In the genomic region with DNA sequence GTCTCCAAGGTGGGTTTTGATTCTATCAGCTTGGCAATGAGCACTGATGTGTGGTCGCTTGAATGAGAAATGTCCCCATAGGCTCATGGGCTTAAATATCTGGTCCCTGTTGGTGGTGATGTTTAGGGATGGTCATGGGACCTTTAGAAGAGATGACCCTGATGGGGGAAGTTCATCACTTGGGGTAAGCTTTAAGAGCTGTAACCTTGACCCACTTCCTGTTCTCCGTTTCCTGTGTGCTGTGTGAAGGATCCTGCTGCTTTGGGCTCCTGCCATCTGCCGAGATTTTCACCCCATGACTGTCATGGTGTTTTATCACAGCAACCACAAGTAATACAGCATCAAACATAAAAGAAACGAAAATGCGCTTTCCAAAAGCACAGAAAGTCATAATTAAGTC, we compare ENCODE assay signal across 18 mouse cellular contexts.
A peak's percentile ranks its signal among the peaks of the same experiment; 100 is the strongest.
DNase-seq lines count a peak whose midpoint lies in the region; ATAC-seq lines count a peak whose summit lies in the region.
"Had no signal": no experiment of that assay in that cellular context is flagged by ENCODE, and none has a peak within 500 bp of the region (broad histone marks: within the 10 kb centered on the region; RNA-seq: fewer than 3 reads in every experiment).

No protein-coding gene starts in this region.

- WGBS in forebrain, embryonic 15.5 days, result 94% methylated on average over 5 of the region's 5 CpGs

- H3K27me3 ChIP-seq in forebrain, embryonic 15.5 days, result no peaks in the 10 kb centered on the region
- H3K27me3 ChIP-seq: embryonic facial prominence, embryonic 15.5 days; heart, embryonic 12.5 days; hindbrain, embryonic 15.5 days had no signal

- H3K9me3 ChIP-seq in forebrain, embryonic 15.5 days, result no peaks in the 10 kb centered on the region
- H3K9me3 ChIP-seq: embryonic facial prominence, embryonic 15.5 days; heart, embryonic 12.5 days; hindbrain, embryonic 15.5 days had no signal

- H3K9ac ChIP-seq in forebrain, embryonic 15.5 days (replicated peaks), result no peak overlapping the region
- H3K9ac ChIP-seq: embryonic facial prominence, embryonic 15.5 days; heart, embryonic 12.5 days; hindbrain, embryonic 15.5 days had no signal

- H3K27ac ChIP-seq in forebrain, embryonic 15.5 days (replicated peaks), result no peak overlapping the region
- H3K27ac ChIP-seq: embryonic facial prominence, embryonic 15.5 days; hindbrain, embryonic 15.5 days had no signal

- H3K4me2 ChIP-seq in forebrain, embryonic 15.5 days (replicated peaks), result no peak overlapping the region
- H3K4me2 ChIP-seq: embryonic facial prominence, embryonic 15.5 days; heart, embryonic 12.5 days; hindbrain, embryonic 15.5 days had no signal

- H3K4me3 ChIP-seq in forebrain, embryonic 15.5 days, result no peak overlapping the region
- H3K4me3 ChIP-seq: embryonic facial prominence, embryonic 15.5 days; erythroblast, embryonic 14.5 days; heart, embryonic 12.5 days; hindbrain, embryonic 15.5 days had no signal

- H3K36me3 ChIP-seq in forebrain, embryonic 15.5 days, result no peaks in the 10 kb centered on the region
- H3K36me3 ChIP-seq: embryonic facial prominence, embryonic 15.5 days; heart, embryonic 12.5 days; hindbrain, embryonic 15.5 days had no signal

- no peaks in the 10 kb centered on the region for H3K4me1 ChIP-seq in forebrain, embryonic 15.5 days
- H3K4me1 ChIP-seq: heart, embryonic 12.5 days; hindbrain, embryonic 15.5 days had no signal

- DNase-seq in thymus, postnatal 0 days (ENCODE audit: low spot score), result peak; percentile 21
- no peak for DNase-seq in thymus, postnatal 25 days
- DNase-seq in naive thymus-derived CD4-positive, alpha-beta T cell, adult 2 months (ENCODE audit: low read depth), result peak; percentile 21
- DNase-seq: adrenal gland, postnatal 14 days; cerebellum, adult 18-20 months; cerebellum, adult 9-11 months; embryo, embryonic 11 days; gastrocnemius, postnatal 14 days had no signal

- peak; percentile 23 to 43; a peak in 1 of 4 replicates for ATAC-seq in hematopoietic stem cell, adult 5-6 weeks (replicated peaks in 1 of 2; ENCODE audit: insufficient read depth in 1 of 2, low FRiP score in 2 of 2, low TSS enrichment in 1 of 2, low read depth in 1 of 2, poor library complexity in 2 of 2, severe bottlenecking in 2 of 2)
- no peak for ATAC-seq in monocyte, adult 5-6 weeks (replicated peaks; ENCODE audit: insufficient number of reproducible peaks, low FRiP score, low TSS enrichment, poor library complexity, severe bottlenecking)
- no peak for ATAC-seq in forebrain, embryonic 15.5 days (replicated peaks)
- ATAC-seq: activated CD4-positive, CD25-positive, alpha-beta regulatory T cell, adult 4 months; forebrain, embryonic 16.5 days; inflammation-experienced regulatory T-cells, adult 6 months had no signal

Comparison
In these comparisons a context has a peak if more than half of its experiments do, and no peak if none do; other contexts are left out.
1. ATAC-seq: peak in hematopoietic stem cell, adult 5-6 weeks (2 of 2); none in monocyte, adult 5-6 weeks (single experiment) and forebrain, embryonic 15.5 days (single experiment).